Mouse (Mus musculus) E14TG2a.4 (cell line): ENCODE data around the gene Psat1.
A peak's percentile ranks its signal among the peaks of the same experiment; 100 is the strongest.

Experiments
- H3K27me3 ChIP-seq: 2 replicates; pipeline ENCODE4 v1.6.1; 2014; ENCODE audit warnings: low read length, control low read depth; ENCODE audit not compliant: insufficient read depth
- H3K36me3 ChIP-seq: 2 replicates; pipeline ENCODE4 v1.6.1; 2014; ENCODE audit warnings: low read length, control low read depth; ENCODE audit not compliant: insufficient read depth
- H3K4me1 ChIP-seq: replicated peaks from 2 replicates; pipeline ENCODE4 v1.6.1; 2014; ENCODE audit warnings: low read depth, low read length, control low read depth
- H3K4me3 ChIP-seq: replicated peaks from 2 replicates; pipeline ENCODE4 v1.5.1; 2014; ENCODE audit warnings: mild to moderate bottlenecking, low read length
- H3K9me3 ChIP-seq: 2 replicates; pipeline ENCODE4 v1.6.1; 2014; ENCODE audit warnings: low read length, control low read depth
- CTCF ChIP-seq: conservative IDR thresholded peaks from 2 replicates; pipeline ENCODE4 v1.5.1; 2014; ENCODE audit warnings: low read length
- NANOG ChIP-seq: IDR thresholded peaks from 2 replicates; pipeline ENCODE4 v1.6.1; 2014; ENCODE audit warnings: borderline replicate concordance, low read length, mixed read lengths
- POU5F1 ChIP-seq: IDR thresholded peaks from 2 replicates; pipeline ENCODE4 v1.6.1; 2014; ENCODE audit warnings: low read length, borderline replicate concordance

Gene Psat1

GRCm38 (mm10) chr19:15892146-15892545 is 55.0 kb downstream of the Psat1 start:
- Histone ChIP-seq H3K27me3 (no peaks in the 10 kb centered on the region), H3K4me3 (no peak overlapping the region), H3K4me1 (no peaks in the 10 kb centered on the region), H3K9me3 (no peaks in the 10 kb centered on the region), H3K36me3 (no peaks in the 10 kb centered on the region)
- TF ChIP-seq NANOG (no peak), POU5F1 (no peak), CTCF (no peak)

GRCm38 (mm10) chr19:15888466-15888865 is 58.7 kb downstream of the Psat1 start:
- Histone ChIP-seq H3K36me3 (no peaks in the 10 kb centered on the region), H3K27me3 (no peaks in the 10 kb centered on the region), H3K4me1 (0 out of 2 replicates have a peak, but pooled peaks cover 2% of the 10 kb centered on the region), H3K4me3 (no peak overlapping the region), H3K9me3 (no peaks in the 10 kb centered on the region)
- TF ChIP-seq CTCF (no peak), POU5F1 (no peak), NANOG (no peak)

- no peak for TF ChIP-seq POU5F1
- TF ChIP-seq NANOG = no peak
- TF ChIP-seq CTCF = no peak
- H3K4me3 ChIP-seq = no peak overlapping the region
- no peaks in the 10 kb centered on the region for H3K27me3 ChIP-seq
- no peaks in the 10 kb centered on the region for H3K36me3 ChIP-seq
- H3K4me1 ChIP-seq = peaks cover 9% of the 10 kb centered on the region
- H3K9me3 ChIP-seq = peaks cover 16% of the 10 kb centered on the region
Observed at GRCm38 (mm10) chr19:15882705-15883426, 64.3 kb downstream of the Psat1 start.

GRCm38 (mm10) chr19:15880731-15881130 is 66.4 kb downstream of the Psat1 start:
- no peak for TF ChIP-seq CTCF
- no peak for TF ChIP-seq POU5F1
- no peak for TF ChIP-seq NANOG
- Histone ChIP-seq H3K36me3 (no peaks in the 10 kb centered on the region), H3K27me3 (no peaks in the 10 kb centered on the region), H3K9me3 (peaks cover 16% of the 10 kb centered on the region), H3K4me1 (peaks cover 9% of the 10 kb centered on the region), H3K4me3 (no peak overlapping the region)

GRCm38 (mm10) chr19:15879271-15879670 is 67.9 kb downstream of the Psat1 start:
- no peak overlapping the region for H3K4me3 ChIP-seq
- peaks cover 16% of the 10 kb centered on the region for H3K9me3 ChIP-seq

GRCm38 (mm10) chr19:15868865-15869698 is 78.1 kb downstream of the Psat1 start:
- TF ChIP-seq NANOG = no peak
- TF ChIP-seq CTCF = peak; percentile 10; the same call in 1 of the 2 replicates
- no peaks in the 10 kb centered on the region for H3K4me1 ChIP-seq
- H3K9me3 ChIP-seq = no peaks in the 10 kb centered on the region
- no peaks in the 10 kb centered on the region for H3K27me3 ChIP-seq
- no peaks in the 10 kb centered on the region for H3K36me3 ChIP-seq
- no peak overlapping the region for H3K4me3 ChIP-seq

More at GRCm38 (mm10) chr19:15879271-15879670, 67.9 kb downstream of the Psat1 start:
- TF ChIP-seq POU5F1 (no peak), NANOG (no peak), CTCF (no peak)
- Histone ChIP-seq H3K4me1 (peaks cover 9% of the 10 kb centered on the region), H3K27me3 (no peaks in the 10 kb centered on the region), H3K36me3 (no peaks in the 10 kb centered on the region)

- H3K4me3 ChIP-seq = no peak overlapping the region
- H3K36me3 ChIP-seq = no peaks in the 10 kb centered on the region
- no peaks in the 10 kb centered on the region for H3K9me3 ChIP-seq
- TF ChIP-seq POU5F1 = no peak
- peak; percentile 59 for TF ChIP-seq CTCF
- H3K27me3 ChIP-seq = no peaks in the 10 kb centered on the region
- no peaks in the 10 kb centered on the region for H3K4me1 ChIP-seq
Observed at GRCm38 (mm10) chr19:15866851-15867250, 80.3 kb downstream of the Psat1 start.

- Histone ChIP-seq H3K36me3 (no peaks in the 10 kb centered on the region), H3K9me3 (no peaks in the 10 kb centered on the region), H3K4me1 (no peaks in the 10 kb centered on the region), H3K27me3 (no peaks in the 10 kb centered on the region), H3K4me3 (no peak overlapping the region)
- TF ChIP-seq CTCF (no peak), NANOG (no peak), POU5F1 (no peak)
Observed at GRCm38 (mm10) chr19:15866126-15866525, 81.0 kb downstream of the Psat1 start.
